Mouse (Mus musculus): ENCODE measurements around the gene Palld.

Gene Palld

GRCm38 (mm10) chr8:61516745-61517501 is 385.6 kb downstream of the Palld start:
- no peak for DNase-seq (ENCODE audit: low read depth, low spot score)

- DNase-seq (ENCODE audit: low read depth, low spot score) = peak; percentile 33
These were observed 386.4 kb downstream of the Palld start for GRCm38 (mm10) chr8:61515931-61516744.

- no peak for DNase-seq (ENCODE audit: low read depth, low spot score)
These were observed 387.2 kb downstream of the Palld start for GRCm38 (mm10) chr8:61515110-61515930.

GRCm38 (mm10) chr8:61502277-61502676 is 400.2 kb downstream of the Palld start:
- no peak for DNase-seq (ENCODE audit: low read depth, low spot score)

- DNase-seq (ENCODE audit: low read depth, low spot score) = no peak
These were observed 401.6 kb downstream of the Palld start for GRCm38 (mm10) chr8:61500914-61501313.

GRCm38 (mm10) chr8:61499035-61499434 is 403.5 kb downstream of the Palld start:
- no peak for DNase-seq (ENCODE audit: low read depth, low spot score)

- no peak for DNase-seq (ENCODE audit: low read depth, low spot score)
These were observed 405.4 kb downstream of the Palld start for GRCm38 (mm10) chr8:61497110-61497509.

- no peak for DNase-seq (ENCODE audit: low read depth, low spot score)
These were observed 413.9 kb downstream of the Palld start for GRCm38 (mm10) chr8:61488631-61489030.

GRCm38 (mm10) chr8:61487597-61488156 is 414.8 kb downstream of the Palld start, which contains the start of gene Cbr4:
Gene Cbr4, plus strand, starts transcription at chr8:61487734.
- DNase-seq (ENCODE audit: low read depth, low spot score) = peak; percentile 89

- no peak for DNase-seq (ENCODE audit: low read depth, low spot score)
These were observed 415.5 kb downstream of the Palld start for GRCm38 (mm10) chr8:61486923-61487529.

- peak; percentile 30 for DNase-seq (ENCODE audit: low read depth, low spot score)
These were observed 422.1 kb downstream of the Palld start for GRCm38 (mm10) chr8:61480260-61480967.

GRCm38 (mm10) chr8:61479506-61480214 is 422.8 kb downstream of the Palld start:
- DNase-seq (ENCODE audit: low read depth, low spot score) = peak; percentile 30

- DNase-seq (ENCODE audit: low read depth, low spot score) = no peak
These were observed 423.7 kb downstream of the Palld start for GRCm38 (mm10) chr8:61478793-61479192.

GRCm38 (mm10) chr8:61478150-61478549 is 424.3 kb downstream of the Palld start:
- DNase-seq (ENCODE audit: low read depth, low spot score) = no peak

GRCm38 (mm10) chr8:61476160-61476559 is 426.3 kb downstream of the Palld start:
- no peak for DNase-seq (ENCODE audit: low read depth, low spot score)

- DNase-seq (ENCODE audit: low read depth, low spot score) = no peak
These were observed 427.2 kb downstream of the Palld start for GRCm38 (mm10) chr8:61475251-61475673.

- DNase-seq (ENCODE audit: low read depth, low spot score) = no peak
These were observed 432.3 kb downstream of the Palld start for GRCm38 (mm10) chr8:61470213-61470612.

- no peak for DNase-seq (ENCODE audit: low read depth, low spot score)
These were observed 435.0 kb downstream of the Palld start for GRCm38 (mm10) chr8:61467553-61467815.

- no peak for DNase-seq (ENCODE audit: low read depth, low spot score)
These were observed 435.6 kb downstream of the Palld start for GRCm38 (mm10) chr8:61466696-61467552.
